Mouse (Mus musculus) monocyte, adult 5-6 weeks (primary cell): Measurements from ENCODE around the gene Zfp811. TPM values are rescaled to one million over a fixed set of nuclear protein-coding genes. Genes with fewer than 3 reads are reported as not detected.

Experiments used
- ATAC-seq: fragments of 153-309, 156-312 bp; replicated peaks from 2 replicates; pipeline ENCODE4 v1.8.0; 2017; ENCODE audit warnings: mild to moderate bottlenecking; ENCODE audit not compliant: low TSS enrichment, insufficient number of reproducible peaks, severe bottlenecking, poor library complexity, low FRiP score
- total RNA-seq: library from RNA; stranded (forward); fragments of 200-1000, 200-491, 200-594 nt; gene quantifications from 3 replicates; pipeline ENCODE4 v1.2.3, GENCODE M21; 2017

Gene Zfp811
- total RNA-seq, result 0.19 TPM in 1 of 3 replicates, not detected in the others

- no peak for ATAC-seq
Measured at GRCm38 (mm10) chr17:32809544-32810374, at the start of gene Zfp811. Zfp811 (minus strand) TSS chr17:32809931.

GRCm38 (mm10) chr17:32856713-32857112 is 47.0 kb upstream of the Zfp811 start:
- 0 out of 2 replicates have a peak, but pooled peaks have one; percentile 47 for ATAC-seq

- ATAC-seq, result no peak
Measured at GRCm38 (mm10) chr17:32851581-32851980, 41.9 kb upstream of the Zfp811 start.

- no peak for ATAC-seq
Measured at GRCm38 (mm10) chr17:32841388-32841787, 31.7 kb upstream of the Zfp811 start.

GRCm38 (mm10) chr17:32839083-32839802 is 29.5 kb upstream of the Zfp811 start:
- no peak for ATAC-seq

GRCm38 (mm10) chr17:32830418-32830782 is 20.7 kb upstream of the Zfp811 start:
- no peak for ATAC-seq

GRCm38 (mm10) chr17:32829540-32830417 is 20.0 kb upstream of the Zfp811 start, which contains the start of gene Zfp799:
Zfp799 (minus strand) TSS chr17:32830261.
- ATAC-seq, result peak; percentile 99

GRCm38 (mm10) chr17:32816074-32816784 is 6.5 kb upstream of the Zfp811 start:
- ATAC-seq, result no peak

- ATAC-seq, result no peak
Measured at GRCm38 (mm10) chr17:32814136-32814535, 4.4 kb upstream of the Zfp811 start.

GRCm38 (mm10) chr17:32810648-32811047 is 917 bp upstream of the Zfp811 start:
- ATAC-seq, result no peak

- ATAC-seq, result no peak
Measured at GRCm38 (mm10) chr17:32808921-32809320, 810 bp downstream of the Zfp811 start.

- ATAC-seq, result no peak
Measured at GRCm38 (mm10) chr17:32789244-32789643, 20.5 kb downstream of the Zfp811 start.

GRCm38 (mm10) chr17:32788576-32788975 is 21.2 kb downstream of the Zfp811 start:
- no peak for ATAC-seq

GRCm38 (mm10) chr17:32788094-32788559 is 21.6 kb downstream of the Zfp811 start, which contains the start of gene Zfp871:
Zfp871 (minus strand) TSS chr17:32788287.
- ATAC-seq, result peak; percentile 98

- peak; percentile 28 for ATAC-seq
Measured at GRCm38 (mm10) chr17:32787436-32788093, 22.2 kb downstream of the Zfp811 start.

GRCm38 (mm10) chr17:32786944-32787343 is 22.8 kb downstream of the Zfp811 start:
- no peak for ATAC-seq

GRCm38 (mm10) chr17:32785656-32786055 is 24.1 kb downstream of the Zfp811 start:
- no peak for ATAC-seq

GRCm38 (mm10) chr17:32777564-32777963 is 32.2 kb downstream of the Zfp811 start:
- ATAC-seq, result no peak
